Mouse (Mus musculus) heart, postnatal 0 days (tissue): Measurements from ENCODE around the gene Shcbp1l.

Experiments
- CTCF ChIP-seq: IDR thresholded peaks from 2 replicates; pipeline ENCODE4 v1.5.1; 2016; ENCODE audit warnings: antibody characterized with exemption, control low read depth, low read depth
- EP300 ChIP-seq: IDR thresholded peaks from 2 replicates; pipeline ENCODE4 v1.6.1; 2016; ENCODE audit warnings: antibody characterized with exemption, low read depth

DNA sequence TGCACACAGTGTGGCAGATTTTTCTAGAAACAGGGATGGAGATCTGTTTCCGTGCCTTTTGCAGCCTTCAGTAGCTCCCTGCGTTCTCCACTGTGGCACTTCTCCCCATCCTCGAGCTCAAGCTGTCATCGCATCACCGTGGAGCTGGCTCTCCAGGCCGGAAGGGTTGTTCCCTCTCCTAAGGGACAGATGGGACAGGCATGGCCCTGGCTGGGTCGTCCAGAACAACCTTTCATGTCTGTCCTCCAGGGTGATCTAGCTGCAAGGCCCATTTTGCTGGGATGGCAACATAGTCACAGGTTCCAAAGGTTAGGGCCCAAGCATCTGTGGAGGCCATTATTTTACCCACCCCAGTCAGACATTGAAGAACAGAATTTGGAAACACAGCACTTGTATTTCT, 6.2 kb downstream of the Shcbp1l start:
- no peak for TF ChIP-seq EP300
- TF ChIP-seq CTCF, result no peak
